Mouse (Mus musculus) small intestine, adult 2 months (tissue): Measurements from ENCODE around the gene Arid2.

Source experiments
- CTCF ChIP-seq: fragments of 200-500 bp; IDR thresholded peaks from 2 replicates; pipeline ENCODE4 v1.5.1; 2012; ENCODE audit warnings: low read depth, mild to moderate bottlenecking, control low read depth, inconsistent platforms, low read length, moderate library complexity, mixed read lengths; ENCODE audit not compliant: insufficient replicate concordance, insufficient read length; ENCODE audit errors: extremely low read depth
- POLR2A ChIP-seq: fragments of 200-500 bp; IDR thresholded peaks from 2 replicates; pipeline ENCODE4 v1.6.1; 2012; ENCODE audit warnings: low read depth, mild to moderate bottlenecking, control low read depth, inconsistent platforms, low read length, moderate library complexity

- TF ChIP-seq CTCF (no peak), POLR2A (no peak)
Observed at GRCm38 (mm10) chr15:96325726-96326328, 38.5 kb downstream of the Arid2 start.
